Mouse (Mus musculus) olfactory bulb, adult 2 months (tissue): ENCODE data around the gene Kctd2. TPM values are rescaled to one million over a fixed set of nuclear protein-coding genes. Genes with fewer than 3 reads are reported as not detected.
"Not testable (repeated sequence)": the region's sequence is repeated elsewhere in the genome, so short reads cannot be mapped to it uniquely, and the experiment has no call there.

Experiments
- H3K27ac ChIP-seq: fragments of 200-500 bp; 2 replicates; pipeline ENCODE4 v1.5.1; 2012; ENCODE audit warnings: low read depth, low read length; ENCODE audit not compliant: insufficient read depth
- H3K4me1 ChIP-seq: fragments of 200-500 bp; 2 replicates; pipeline ENCODE4 v1.6.1; 2012; ENCODE audit warnings: low read length; ENCODE audit not compliant: control insufficient read depth, insufficient read depth
- H3K4me3 ChIP-seq: fragments of 200-500 bp; 2 replicates; pipeline ENCODE4 v1.5.1; 2012; ENCODE audit warnings: mild to moderate bottlenecking, low read depth, low read length, moderate library complexity; ENCODE audit not compliant: insufficient read depth
- CTCF ChIP-seq: fragments of 200-500 bp; IDR thresholded peaks from 2 replicates; pipeline ENCODE4 v1.5.1; 2012; ENCODE audit warnings: low read depth, mild to moderate bottlenecking, low read length, moderate library complexity; ENCODE audit not compliant: insufficient read depth
- POLR2A ChIP-seq: fragments of 200-500 bp; IDR thresholded peaks from 2 replicates; pipeline ENCODE4 v1.6.1; 2012; ENCODE audit warnings: mild to moderate bottlenecking, low read depth, low read length, moderate library complexity; ENCODE audit not compliant: insufficient read depth
- whole genome bisulfite sequencing: fragments of 180-500 bp; shearing (Covaris S2); methylation state at CpG from one replicate; pipeline ENCODE4 v1.1.7; 2018; 5-methylcytosine and 5-hydroxymethylcytosine counted together
- polyA plus RNA-seq: library from polyadenylated mRNA; stranded (reverse); fragments of >200 nt; gene quantifications from 2 replicates; pipeline ENCODE4 v1.2.4, GENCODE M21; 2012; ENCODE audit warnings: low replicate concordance; ENCODE audit not compliant: missing spikeins, insufficient read depth, insufficient read length

Gene Kctd2
- polyA plus RNA-seq, 1 experiment, result not detected

GRCm38 (mm10) chr11:115448075-115448474 lies 28.1 kb downstream of the Kctd2 start:
- Histone ChIP-seq H3K4me3 (no peak overlapping the region), H3K4me1 (no peaks in the 10 kb centered on the region), H3K27ac (no peak overlapping the region)
- 93% methylated on average over 16 of the region's 16 CpGs for WGBS
- TF ChIP-seq CTCF (no peak), POLR2A (no peak)

- no peaks in the 10 kb centered on the region for H3K4me1 ChIP-seq
- 71% methylated on average over 7 of the region's 7 CpGs for WGBS
- no peak for TF ChIP-seq POLR2A
These were observed 29.1 kb downstream of the Kctd2 start for GRCm38 (mm10) chr11:115448998-115449397.

GRCm38 (mm10) chr11:115450176-115450575 lies 30.2 kb downstream of the Kctd2 start:
- Histone ChIP-seq H3K4me1 (no peaks in the 10 kb centered on the region), H3K27ac (no peak overlapping the region), H3K4me3 (no peak overlapping the region)
- TF ChIP-seq CTCF (no peak), POLR2A (no peak)
- 95% methylated on average over 7 of the region's 7 CpGs for WGBS

More at GRCm38 (mm10) chr11:115448998-115449397, 29.1 kb downstream of the Kctd2 start:
- Histone ChIP-seq H3K27ac (no peak overlapping the region), H3K4me3 (no peak overlapping the region)

GRCm38 (mm10) chr11:115451781-115452241 lies 31.9 kb downstream of the Kctd2 start:
- no peak overlapping the region for H3K4me3 ChIP-seq
- TF ChIP-seq POLR2A (no peak), CTCF (no peak)
- no peaks in the 10 kb centered on the region for H3K4me1 ChIP-seq
- 77% methylated on average over 8 of the region's 8 CpGs for WGBS
- no peak overlapping the region for H3K27ac ChIP-seq

GRCm38 (mm10) chr11:115452281-115452860 lies 32.4 kb downstream of the Kctd2 start:
- no peak overlapping the region; the same call in 1 of the 2 replicates for H3K27ac ChIP-seq
- 75% methylated on average over 7 of the region's 7 CpGs for WGBS
- no peak overlapping the region for H3K4me3 ChIP-seq
- H3K4me1 ChIP-seq, result peaks cover 1% of the 10 kb centered on the region; the same call in 1 of the 2 replicates
- TF ChIP-seq POLR2A, result no peak
- TF ChIP-seq CTCF, result no peak

GRCm38 (mm10) chr11:115453306-115453705 lies 33.4 kb downstream of the Kctd2 start:
- WGBS, result 79% methylated on average over 4 of the region's 4 CpGs
- H3K4me1 ChIP-seq, result peaks cover 4% of the 10 kb centered on the region; the same call in 1 of the 2 replicates
- no peak for TF ChIP-seq POLR2A
- no peak for TF ChIP-seq CTCF
- H3K4me3 ChIP-seq, result no peak overlapping the region
- H3K27ac ChIP-seq, result no peak overlapping the region

- H3K27ac ChIP-seq, H3K4me3 ChIP-seq, H3K4me1 ChIP-seq: not testable (repeated sequence)
- 86% methylated on average over 6 of the region's 6 CpGs for WGBS
These were observed 34.9 kb downstream of the Kctd2 start for GRCm38 (mm10) chr11:115454822-115455221.

GRCm38 (mm10) chr11:115455619-115456018 lies 35.7 kb downstream of the Kctd2 start:
- no peak overlapping the region for H3K27ac ChIP-seq
- TF ChIP-seq CTCF (no peak), POLR2A (no peak)
- H3K4me3 ChIP-seq, result no peak overlapping the region
- peaks cover 4% of the 10 kb centered on the region; the same call in 1 of the 2 replicates for H3K4me1 ChIP-seq
- 89% methylated on average over 15 of the region's 15 CpGs for WGBS

- WGBS, result 90% methylated on average over 5 of the region's 5 CpGs
- H3K4me1 ChIP-seq, result peaks cover 4% of the 10 kb centered on the region; the same call in 1 of the 2 replicates
- no peak overlapping the region for H3K27ac ChIP-seq
- TF ChIP-seq POLR2A, result no peak
- TF ChIP-seq CTCF, result no peak
- no peak overlapping the region for H3K4me3 ChIP-seq
These were observed 36.3 kb downstream of the Kctd2 start for GRCm38 (mm10) chr11:115456182-115456581.
